Mouse (Mus musculus) limb, embryonic 14.5 days (tissue): ENCODE results near the gene Sh3bp2. TPM values are rescaled to one million over a fixed set of nuclear protein-coding genes. Genes with fewer than 3 reads are reported as not detected.
"Not testable (repeated sequence)": the region's sequence is repeated elsewhere in the genome, so short reads cannot be mapped to it uniquely, and the experiment has no call there.

ENCODE experiments used
- ATAC-seq: fragments of 200-750 bp; cut with Nextera tagmentation; 2 replicates; pipeline ENCODE4 v1.8.0; 2017; ENCODE audit warnings: low read depth, moderate number of reproducible peaks, moderate TSS enrichment; ENCODE audit not compliant: low FRiP score
- DNase-seq: peaks from one replicate; pipeline ENCODE4 v3.0.0-alpha.2; 2015; ENCODE audit warnings: low spot score
- H3K27ac ChIP-seq: fragments of 300-500 bp; sonication (generic); replicated peaks from 2 replicates; pipeline ENCODE4 v1.5.1; 2014; ENCODE audit warnings: low read depth, mild to moderate bottlenecking, low read length, moderate library complexity, mixed read lengths
- H3K27me3 ChIP-seq: fragments of 300-500 bp; sonication (generic); 2 replicates; pipeline ENCODE4 v1.6.1; 2014; ENCODE audit warnings: low read length, mixed read lengths; ENCODE audit not compliant: control insufficient read depth, insufficient read depth
- H3K36me3 ChIP-seq: fragments of 300-500 bp; sonication (generic); 2 replicates; pipeline ENCODE4 v1.6.1; 2014; ENCODE audit warnings: mild to moderate bottlenecking, low read length, moderate library complexity, mixed read lengths; ENCODE audit not compliant: control insufficient read depth, insufficient read depth
- H3K4me1 ChIP-seq: fragments of 300-500 bp; sonication (generic); 2 replicates; pipeline ENCODE4 v1.6.1; 2014; ENCODE audit warnings: antibody characterized with exemption, low read length, mixed read lengths; ENCODE audit not compliant: control insufficient read depth, insufficient read depth
- H3K4me2 ChIP-seq: fragments of 300-500 bp; sonication (generic); replicated peaks from 2 replicates; pipeline ENCODE4 v1.6.1; 2014; ENCODE audit warnings: low read depth, mild to moderate bottlenecking, low read length, moderate library complexity; ENCODE audit not compliant: severe bottlenecking
- H3K4me3 ChIP-seq: fragments of 300-500 bp; sonication (generic); replicated peaks from 2 replicates; pipeline ENCODE4 v1.5.1; 2014; ENCODE audit warnings: low read length
- H3K9ac ChIP-seq: fragments of 300-500 bp; sonication (generic); 2 replicates; pipeline ENCODE4 v1.6.1; 2014; ENCODE audit warnings: mild to moderate bottlenecking, low read depth, low read length, moderate library complexity; ENCODE audit not compliant: severe bottlenecking
- H3K9me3 ChIP-seq: fragments of 300-500 bp; sonication (generic); 2 replicates; pipeline ENCODE4 v1.6.1; 2016; ENCODE audit warnings: low read length; ENCODE audit not compliant: control insufficient read depth
- POLR2A ChIP-seq: fragments of 200-500 bp; IDR thresholded peaks from 2 replicates; pipeline ENCODE4 v1.8.0; 2012; ENCODE audit warnings: inconsistent platforms, mild to moderate bottlenecking, moderate library complexity, borderline replicate concordance; ENCODE audit not compliant: insufficient read depth, insufficient read length; ENCODE audit errors: extremely low read depth
- WGBS: fragments of 180-500 bp; shearing (Covaris S2); extraction: QIAGEN DNeasy Blood & Tissue Kit; methylation state at CpG from one replicate; pipeline ENCODE4 v1.1.7; 2014; 5-methylcytosine and 5-hydroxymethylcytosine counted together
- polyA plus RNA-seq, 2 experiments: library from polyadenylated mRNA; depleted of rRNA in 1 of 2; stranded (reverse) in 1 of 2; unstranded in 1 of 2; fragments of >200 nt; fragmentation: Nextera tagmentation in 1 of 2; extraction: Ambion mirVana in 1 of 2; gene quantifications; 2 replicates each; pipeline versions ENCODE4 v1.2.1 to v1.2.3; 2012 to 2014

The Sh3bp2 gene
- polyA plus RNA-seq, 2 experiments: 12.6 to 17.9 TPM

DNA sequence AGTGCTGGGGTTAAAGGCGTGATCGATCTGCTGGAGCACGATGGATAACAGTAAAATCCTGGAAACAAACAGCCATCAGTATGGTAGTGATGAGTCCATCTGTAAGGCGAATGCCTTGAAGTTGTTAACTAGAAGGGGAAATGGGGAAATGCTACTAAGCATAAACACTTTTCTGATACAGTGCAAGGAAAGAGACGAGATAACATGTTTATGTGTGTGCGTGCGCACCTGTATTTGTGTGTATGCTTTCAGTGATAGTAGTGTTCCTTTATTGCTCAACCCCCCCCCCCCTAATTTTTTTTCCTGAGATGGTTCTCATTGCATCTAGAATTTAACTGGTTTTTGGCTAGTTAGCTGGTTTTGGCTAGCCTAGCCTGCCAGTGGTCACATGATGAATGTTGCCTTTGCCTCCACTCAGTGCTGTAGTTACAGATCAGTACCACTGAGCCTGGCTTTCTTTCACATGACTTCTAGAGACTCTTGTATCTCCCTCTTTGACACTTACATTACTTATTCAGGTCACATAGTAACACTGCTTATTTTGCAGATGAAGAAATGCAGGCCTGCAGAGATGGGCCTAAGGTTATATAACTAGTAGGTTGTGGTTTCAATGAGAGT is 52.5 kb downstream of the Sh3bp2 start:
- Histone ChIP-seq H3K27me3 (no peaks in the 10 kb centered on the region), H3K9ac (no peak overlapping the region), H3K4me1 (peaks cover 13% of the 10 kb centered on the region), H3K36me3 (peaks cover 6% of the 10 kb centered on the region), H3K9me3 (no peaks in the 10 kb centered on the region), H3K27ac (no peak overlapping the region), H3K4me3 (no peak overlapping the region), H3K4me2 (no peak overlapping the region)
- DNase-seq (no peak), ATAC-seq (no peak)
- 91% methylated on average over 7 of the region's 7 CpGs for WGBS
- TF ChIP-seq POLR2A: no peak

- whole genome bisulfite sequencing: 85% methylated on average over 3 of the region's 3 CpGs
- Histone ChIP-seq H3K27ac (no peak overlapping the region), H3K4me2 (no peak overlapping the region), H3K9ac (no peak overlapping the region), H3K9me3 (no peaks in the 10 kb centered on the region), H3K27me3 (no peaks in the 10 kb centered on the region), H3K36me3 (peaks cover 6% of the 10 kb centered on the region), H3K4me3 (no peak overlapping the region), H3K4me1 (peaks cover 13% of the 10 kb centered on the region)
- ATAC-seq (no peak), DNase-seq (no peak)
- TF ChIP-seq POLR2A: no peak
Measured at GRCm38 (mm10) chr5:34579377-34579776, 53.7 kb downstream of the Sh3bp2 start.

- not testable (repeated sequence) for H3K36me3 ChIP-seq, H3K9me3 ChIP-seq, H3K9ac ChIP-seq, H3K4me1 ChIP-seq, H3K4me3 ChIP-seq, H3K4me2 ChIP-seq, H3K27me3 ChIP-seq
- peak overlapping the region; percentile 5; the same call in 1 of the 2 replicates for H3K27ac ChIP-seq
- 51% methylated on average over 8 of the region's 10 CpGs for WGBS
- ATAC-seq (peak; percentile 75), DNase-seq (peak; percentile 29)
Measured at GRCm38 (mm10) chr5:34581671-34582313, 56.2 kb downstream of the Sh3bp2 start.

DNA sequence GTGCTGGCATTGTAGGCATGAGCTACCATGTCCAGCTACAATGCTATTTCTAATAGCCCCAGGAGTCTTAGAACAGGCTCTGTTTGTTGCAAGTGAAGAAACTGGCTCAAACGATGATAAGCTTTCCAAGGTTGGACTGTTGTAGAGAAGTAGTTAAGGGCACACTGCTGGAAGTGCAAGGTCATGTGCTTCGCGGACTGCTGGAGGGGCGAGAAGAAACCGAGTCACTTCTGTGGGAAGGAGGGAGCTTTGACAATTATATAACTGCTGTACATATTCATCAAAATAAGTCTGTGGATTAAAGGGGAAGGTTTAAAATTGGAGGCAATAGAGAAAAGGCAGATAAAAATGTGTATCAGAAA is 56.7 kb downstream of the Sh3bp2 start:
- Histone ChIP-seq H3K36me3 (peaks cover 6% of the 10 kb centered on the region; the same call in 1 of the 2 replicates), H3K27ac (no peak overlapping the region), H3K27me3 (no peaks in the 10 kb centered on the region), H3K4me1 (no peaks in the 10 kb centered on the region), H3K4me2 (no peak overlapping the region), H3K4me3 (no peak overlapping the region), H3K9ac (no peak overlapping the region), H3K9me3 (no peaks in the 10 kb centered on the region)
- ATAC-seq (no peak), DNase-seq (no peak)
- WGBS: 79% methylated on average over 5 of the region's 5 CpGs
- no peak for TF ChIP-seq POLR2A

DNA sequence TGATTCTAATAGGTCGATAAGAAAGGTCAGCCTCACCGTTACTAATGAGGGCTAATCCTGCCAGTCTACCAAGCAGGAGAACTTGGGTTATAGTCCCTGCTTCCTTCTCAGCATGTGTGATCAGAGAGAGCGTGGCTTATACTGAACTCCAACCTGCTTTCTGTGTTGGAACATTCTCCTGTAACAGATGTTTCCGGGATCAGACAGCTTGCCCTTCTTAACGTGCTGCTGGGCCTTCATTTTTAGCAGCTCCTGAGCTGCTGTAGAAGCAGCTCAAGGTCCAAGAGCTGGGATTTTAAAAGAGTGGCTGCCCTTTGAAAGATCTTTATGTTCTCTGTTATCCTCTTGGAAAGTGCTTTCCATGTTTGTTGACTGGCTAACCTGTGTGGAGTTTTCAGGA is 59.6 kb downstream of the Sh3bp2 start:
- Histone ChIP-seq H3K9me3 (no peaks in the 10 kb centered on the region), H3K4me3 (no peak overlapping the region), H3K27ac (no peak overlapping the region), H3K4me1 (no peaks in the 10 kb centered on the region), H3K9ac (no peak overlapping the region), H3K4me2 (no peak overlapping the region), H3K36me3 (no peaks in the 10 kb centered on the region), H3K27me3 (no peaks in the 10 kb centered on the region)
- ATAC-seq (no peak), DNase-seq (no peak)
- WGBS: 71% methylated on average over 5 of the region's 5 CpGs
- TF ChIP-seq POLR2A: no peak
